Mouse (Mus musculus): Measurements from ENCODE around the gene Shank1.

DNA sequence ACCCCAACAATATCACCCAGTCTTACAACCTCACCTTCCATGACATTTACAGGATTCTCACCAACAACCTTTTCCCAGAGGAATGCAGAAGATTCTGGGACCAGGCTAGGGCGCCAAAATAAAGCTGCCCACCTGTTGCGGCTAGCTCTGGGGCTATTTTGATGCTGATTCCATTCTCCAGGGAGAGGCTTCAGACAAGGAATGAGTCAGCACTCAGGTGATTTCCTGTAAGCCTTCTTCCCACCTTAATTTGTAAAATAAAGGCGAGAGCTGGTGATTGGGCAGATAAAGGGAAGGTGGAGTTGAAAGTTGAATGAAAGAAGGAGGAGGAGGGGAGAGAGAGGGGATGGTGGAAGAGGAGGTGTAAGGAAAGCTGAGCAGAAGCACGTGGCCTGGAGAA lies 18.6 kb upstream of the Shank1 start:
- TF ChIP-seq REST (IDR thresholded peaks at IDR 0.05; ENCODE audit: insufficient read depth, insufficient read length) (no peak), POLR2A (IDR thresholded peaks at IDR 0.05; ENCODE audit: insufficient read length, low read depth) (no peak), E2F4 (IDR thresholded peaks at IDR 0.05; ENCODE audit: insufficient read depth) (no peak), POLR2AphosphoS2 (IDR thresholded peaks at IDR 0.05; ENCODE audit: insufficient read length, low read depth) (no peak)
